Mouse (Mus musculus): ENCODE results near the gene Anapc15-ps. TPM values are rescaled to one million over a fixed set of nuclear protein-coding genes. Genes with fewer than 3 reads are reported as not detected.
"Not testable (repeated sequence)": the region's sequence is repeated elsewhere in the genome, so short reads cannot be mapped to it uniquely, and the experiment has no call there.

Anapc15-ps gene
- polyA plus RNA-seq, 2 experiments: not detected

GRCm38 (mm10) chr10:95630726-95631345 is 42.4 kb downstream of the Anapc15-ps start:
- Histone ChIP-seq H3K36me3 (ENCODE audit: control insufficient read depth, insufficient read depth, low read length) (no peaks in the 10 kb centered on the region), H3K27ac (replicated peaks; ENCODE audit: low read depth, low read length) (no peak overlapping the region), H3K4me3 (replicated peaks; ENCODE audit: low read length) (no peak overlapping the region), H3K4me1 (ENCODE audit: control insufficient read depth, insufficient read depth, low read length) (no peaks in the 10 kb centered on the region), H3K9ac (ENCODE audit: low read depth, low read length, severe bottlenecking) (no peak overlapping the region), H3K27me3 (ENCODE audit: control insufficient read depth, insufficient read depth, low read length) (no peaks in the 10 kb centered on the region), H3K4me2 (replicated peaks; ENCODE audit: low read depth, low read length, severe bottlenecking) (no peak overlapping the region), H3K9me3 (ENCODE audit: control insufficient read depth, low read length) (no peaks in the 10 kb centered on the region)
- WGBS: 90% methylated on average over 10 of the region's 10 CpGs
- no peak for DNase-seq (ENCODE audit: low spot score)
- no peak for ATAC-seq (ENCODE audit: low FRiP score, low read depth)
- no peak for TF ChIP-seq POLR2A (IDR thresholded peaks at IDR 0.05; ENCODE audit: borderline replicate concordance, extremely low read depth, insufficient read depth, insufficient read length)

- H3K9me3 ChIP-seq (ENCODE audit: control insufficient read depth, low read length); H3K27ac ChIP-seq (replicated peaks; ENCODE audit: low read depth, low read length); ATAC-seq (ENCODE audit: low FRiP score, low read depth); H3K4me1 ChIP-seq (ENCODE audit: control insufficient read depth, insufficient read depth, low read length); H3K4me2 ChIP-seq (replicated peaks; ENCODE audit: low read depth, low read length, severe bottlenecking); H3K4me3 ChIP-seq (replicated peaks; ENCODE audit: low read length); DNase-seq (ENCODE audit: low spot score); H3K9ac ChIP-seq (ENCODE audit: low read depth, low read length, severe bottlenecking); H3K27me3 ChIP-seq (ENCODE audit: control insufficient read depth, insufficient read depth, low read length); H3K36me3 ChIP-seq (ENCODE audit: control insufficient read depth, insufficient read depth, low read length): not testable (repeated sequence)
- WGBS: 63% methylated on average over 4 of the region's 4 CpGs
These were observed 43.1 kb downstream of the Anapc15-ps start for GRCm38 (mm10) chr10:95630166-95630565.

GRCm38 (mm10) chr10:95628338-95628737 is 44.9 kb downstream of the Anapc15-ps start:
- H3K9me3 ChIP-seq (ENCODE audit: control insufficient read depth, low read length): no peaks in the 10 kb centered on the region
- WGBS: 50% methylated on average over 2 of the region's 2 CpGs
- no peak overlapping the region for H3K9ac ChIP-seq (ENCODE audit: low read depth, low read length, severe bottlenecking)

GRCm38 (mm10) chr10:95627381-95627780 is 45.9 kb downstream of the Anapc15-ps start:
- Histone ChIP-seq H3K27me3 (ENCODE audit: control insufficient read depth, insufficient read depth, low read length) (no peaks in the 10 kb centered on the region), H3K9ac (ENCODE audit: low read depth, low read length, severe bottlenecking) (no peak overlapping the region), H3K4me3 (replicated peaks; ENCODE audit: low read length) (no peak overlapping the region), H3K4me1 (ENCODE audit: control insufficient read depth, insufficient read depth, low read length) (peaks cover 5% of the 10 kb centered on the region; the same call in 1 of the 2 replicates), H3K36me3 (ENCODE audit: control insufficient read depth, insufficient read depth, low read length) (no peaks in the 10 kb centered on the region), H3K27ac (replicated peaks; ENCODE audit: low read depth, low read length) (no peak overlapping the region), H3K9me3 (ENCODE audit: control insufficient read depth, low read length) (no peaks in the 10 kb centered on the region), H3K4me2 (replicated peaks; ENCODE audit: low read depth, low read length, severe bottlenecking) (no peak overlapping the region)
- 88% methylated on average over 6 of the region's 6 CpGs for WGBS
- no peak for TF ChIP-seq POLR2A (IDR thresholded peaks at IDR 0.05; ENCODE audit: borderline replicate concordance, extremely low read depth, insufficient read depth, insufficient read length)
- DNase-seq (ENCODE audit: low spot score) (no peak), ATAC-seq (ENCODE audit: low FRiP score, low read depth) (no peak)

More at GRCm38 (mm10) chr10:95628338-95628737, 44.9 kb downstream of the Anapc15-ps start:
- no peaks in the 10 kb centered on the region; the same call in 1 of the 2 replicates for H3K4me1 ChIP-seq (ENCODE audit: control insufficient read depth, insufficient read depth, low read length)
- no peaks in the 10 kb centered on the region for H3K27me3 ChIP-seq (ENCODE audit: control insufficient read depth, insufficient read depth, low read length)
- H3K4me2 ChIP-seq (replicated peaks; ENCODE audit: low read depth, low read length, severe bottlenecking): no peak overlapping the region
- H3K4me3 ChIP-seq (replicated peaks; ENCODE audit: low read length): no peak overlapping the region
- no peaks in the 10 kb centered on the region for H3K36me3 ChIP-seq (ENCODE audit: control insufficient read depth, insufficient read depth, low read length)
- no peak overlapping the region for H3K27ac ChIP-seq (replicated peaks; ENCODE audit: low read depth, low read length)
- ATAC-seq (ENCODE audit: low FRiP score, low read depth) (no peak), DNase-seq (ENCODE audit: low spot score) (no peak)
- no peak for TF ChIP-seq POLR2A (IDR thresholded peaks at IDR 0.05; ENCODE audit: borderline replicate concordance, extremely low read depth, insufficient read depth, insufficient read length)

- TF ChIP-seq POLR2A (IDR thresholded peaks at IDR 0.05; ENCODE audit: borderline replicate concordance, extremely low read depth, insufficient read depth, insufficient read length): no peak
- H3K9ac ChIP-seq (ENCODE audit: low read depth, low read length, severe bottlenecking): no peak overlapping the region
- H3K4me2 ChIP-seq (replicated peaks; ENCODE audit: low read depth, low read length, severe bottlenecking): no peak overlapping the region
- H3K27me3 ChIP-seq (ENCODE audit: control insufficient read depth, insufficient read depth, low read length): no peaks in the 10 kb centered on the region
- H3K36me3 ChIP-seq (ENCODE audit: control insufficient read depth, insufficient read depth, low read length): no peaks in the 10 kb centered on the region
- peaks cover 5% of the 10 kb centered on the region; the same call in 1 of the 2 replicates for H3K4me1 ChIP-seq (ENCODE audit: control insufficient read depth, insufficient read depth, low read length)
- ATAC-seq (ENCODE audit: low FRiP score, low read depth) (no peak), DNase-seq (ENCODE audit: low spot score) (no peak)
- no peak overlapping the region for H3K27ac ChIP-seq (replicated peaks; ENCODE audit: low read depth, low read length)
- 83% methylated on average over 6 of the region's 6 CpGs for WGBS
- no peak overlapping the region for H3K4me3 ChIP-seq (replicated peaks; ENCODE audit: low read length)
- H3K9me3 ChIP-seq (ENCODE audit: control insufficient read depth, low read length): no peaks in the 10 kb centered on the region
These were observed 48.0 kb downstream of the Anapc15-ps start for GRCm38 (mm10) chr10:95625300-95625699.

Data from limb, embryonic 14.5 days (tissue).